Mouse (Mus musculus) MEL (cell line): Measurements from ENCODE around the gene Kif19a. TPM values are rescaled to one million over a fixed set of nuclear protein-coding genes. Genes with fewer than 3 reads are reported as not detected.

Experiments used
- DNase-seq: peaks from one replicate; pipeline ENCODE4 v3.0.0; 2011; ENCODE audit warnings: low read depth, low spot score
- H3K27ac ChIP-seq: 2 replicates; pipeline ENCODE4 v1.5.1; 2012; ENCODE audit warnings: low read depth, mild to moderate bottlenecking, control low read depth, low read length, moderate library complexity; ENCODE audit not compliant: control insufficient read depth
- H3K27me3 ChIP-seq, 2 experiments: fragments of 150-350 bp in 1 of 2; sonication (generic) in 1 of 2; 2 replicates each; pipeline ENCODE4 v1.6.1; 2012; ENCODE audit warnings: low read length in 2 of 2, mild to moderate bottlenecking in 2 of 2, improper control_type of control experiment in 1 of 2, moderate library complexity in 1 of 2; ENCODE audit not compliant: insufficient read depth in 2 of 2, control insufficient read depth in 1 of 2
- H3K36me3 ChIP-seq, 2 experiments: 2 replicates each; pipeline ENCODE4 v1.6.1; 2012 to 2014; ENCODE audit warnings: low read length in 2 of 2, improper control_type of control experiment in 1 of 2, inconsistent platforms in 1 of 2, mild to moderate bottlenecking in 1 of 2; ENCODE audit not compliant: insufficient read depth in 2 of 2, control insufficient read depth in 1 of 2
- H3K4me1 ChIP-seq, 2 experiments: fragments of 150-350 bp in 1 of 2; sonication (generic) in 1 of 2; 2 replicates each; pipeline ENCODE4 v1.6.1; 2012; ENCODE audit warnings: low read length in 2 of 2, improper control_type of control experiment in 1 of 2, mild to moderate bottlenecking in 1 of 2; ENCODE audit not compliant: insufficient read depth in 2 of 2, control insufficient read depth in 1 of 2
- H3K4me3 ChIP-seq, 2 experiments: fragments of 150-350 bp in 1 of 2; sonication (generic) in 1 of 2; 2 replicates each; pipeline ENCODE4 v1.5.1; 2012; ENCODE audit warnings: low read depth in 2 of 2, low read length in 2 of 2, mild to moderate bottlenecking in 2 of 2, moderate library complexity in 2 of 2, control low read depth in 1 of 2, improper control_type of control experiment in 1 of 2; ENCODE audit not compliant: control insufficient read depth in 1 of 2, insufficient read depth in 1 of 2
- H3K79me2 ChIP-seq: 2 replicates; pipeline ENCODE4 v1.6.1; 2012; ENCODE audit warnings: mild to moderate bottlenecking, low read length, moderate library complexity; ENCODE audit not compliant: control insufficient read depth, poor library complexity, insufficient read depth
- H3K9ac ChIP-seq: 2 replicates; pipeline ENCODE4 v1.6.1; 2012; ENCODE audit warnings: low read depth, mild to moderate bottlenecking, control low read depth, low read length, moderate library complexity; ENCODE audit not compliant: control insufficient read depth, poor library complexity, severe bottlenecking
- H3K9me3 ChIP-seq: fragments of 150-350 bp; sonication (generic); replicated peaks from 2 replicates; pipeline ENCODE4 v1.6.1; 2012; ENCODE audit warnings: mild to moderate bottlenecking, low read length, improper control_type of control experiment, moderate library complexity; ENCODE audit not compliant: insufficient read depth
- CHD1 ChIP-seq: IDR thresholded peaks from 2 replicates; pipeline ENCODE4 v1.6.1; 2012; ENCODE audit warnings: low read depth, mild to moderate bottlenecking, inconsistent platforms, low read length, improper control_type of control experiment
- CTCF ChIP-seq, 3 experiments: IDR thresholded peaks in 2 of 3; conservative IDR thresholded peaks in 1 of 3; 2 replicates each; pipeline ENCODE4 v1.5.1; 2011 to 2012; ENCODE audit warnings: low read length in 3 of 3, low read depth in 2 of 3, mild to moderate bottlenecking in 2 of 3, improper control_type of control experiment in 1 of 3, inconsistent platforms in 1 of 3, mixed read lengths in 1 of 3, moderate library complexity in 1 of 3; ENCODE audit not compliant: control insufficient read depth in 1 of 3, insufficient read depth in 1 of 3, poor library complexity in 1 of 3, severe bottlenecking in 1 of 3
- E2F4 ChIP-seq: IDR thresholded peaks from 2 replicates; pipeline ENCODE4 v1.6.1; 2011; ENCODE audit warnings: low read depth, low read length, improper control_type of control experiment, borderline replicate concordance
- ELF1 ChIP-seq: IDR thresholded peaks from 2 replicates; pipeline ENCODE4 v1.6.1; 2014; ENCODE audit warnings: low read depth, mild to moderate bottlenecking, inconsistent platforms, low read length, improper control_type of control experiment, moderate library complexity
- EP300 ChIP-seq, 2 experiments: IDR thresholded peaks; 2 replicates each; pipeline ENCODE4 v1.6.1; 2011; ENCODE audit warnings: improper control_type of control experiment in 2 of 2, low read length in 2 of 2, low read depth in 1 of 2, mild to moderate bottlenecking in 1 of 2
- GATA1 ChIP-seq: IDR thresholded peaks from 2 replicates; pipeline ENCODE4 v1.6.1; 2011; ENCODE audit warnings: low read depth, low read length, improper control_type of control experiment
- MAX ChIP-seq: IDR thresholded peaks from 2 replicates; pipeline ENCODE4 v1.6.1; 2011; ENCODE audit warnings: low read length, improper control_type of control experiment
- MEF2A ChIP-seq: IDR thresholded peaks from 2 replicates; pipeline ENCODE4 v1.6.1; 2014; ENCODE audit warnings: low read depth, mild to moderate bottlenecking, inconsistent platforms, low read length, improper control_type of control experiment; ENCODE audit not compliant: poor library complexity, insufficient replicate concordance, severe bottlenecking; ENCODE audit errors: extremely low read depth
- MYC ChIP-seq: IDR thresholded peaks from 2 replicates; pipeline ENCODE4 v1.6.1; 2011; ENCODE audit warnings: low read depth, mild to moderate bottlenecking, low read length, improper control_type of control experiment, moderate library complexity
- POLR2A ChIP-seq, 2 experiments: IDR thresholded peaks; 2 replicates each; pipeline ENCODE4 v1.6.1; 2011 to 2012; ENCODE audit warnings: low read length in 2 of 2, mild to moderate bottlenecking in 2 of 2, control low read depth in 1 of 2, improper control_type of control experiment in 1 of 2, low read depth in 1 of 2, moderate library complexity in 1 of 2; ENCODE audit not compliant: control insufficient read depth in 1 of 2, insufficient read depth in 1 of 2, poor library complexity in 1 of 2
- POLR2AphosphoS2 ChIP-seq: IDR thresholded peaks from 2 replicates; pipeline ENCODE4 v1.6.1; 2011; ENCODE audit warnings: low read length, improper control_type of control experiment
- POLR2AphosphoS5 ChIP-seq: IDR thresholded peaks from 2 replicates; pipeline ENCODE4 v1.6.1; 2012; ENCODE audit warnings: low read depth, borderline replicate concordance, mild to moderate bottlenecking, inconsistent platforms, low read length, moderate library complexity, mixed read lengths
- RCOR1 ChIP-seq: IDR thresholded peaks from 2 replicates; pipeline ENCODE4 v1.6.1; 2012; ENCODE audit warnings: low read depth, mild to moderate bottlenecking, inconsistent platforms, low read length, improper control_type of control experiment
- TBP ChIP-seq: IDR thresholded peaks from 2 replicates; pipeline ENCODE4 v1.8.0; 2011; ENCODE audit warnings: low read depth, low read length, improper control_type of control experiment
- TCF12 ChIP-seq: IDR thresholded peaks from 2 replicates; pipeline ENCODE4 v1.6.1; 2014; ENCODE audit warnings: low read depth, mild to moderate bottlenecking, inconsistent platforms, low read length, improper control_type of control experiment, moderate library complexity
- ZMIZ1 ChIP-seq: IDR thresholded peaks from 2 replicates; pipeline ENCODE4 v1.6.1; 2012; ENCODE audit warnings: low read depth, mild to moderate bottlenecking, inconsistent platforms, low read length, improper control_type of control experiment, moderate library complexity
- ZNF384 ChIP-seq: IDR thresholded peaks from 2 replicates; pipeline ENCODE4 v1.6.1; 2012; ENCODE audit warnings: low read depth, mild to moderate bottlenecking, inconsistent platforms, low read length, improper control_type of control experiment
- polyA plus RNA-seq, 2 experiments: library from polyadenylated mRNA; stranded (reverse) in 1 of 2; unstranded in 1 of 2; fragments of >175 nt in 1 of 2; fragments of >200 nt in 1 of 2; gene quantifications; 2 replicates each; pipeline versions ENCODE4 v1.2.1 to v1.2.4; 2012; ENCODE audit warnings: low replicate concordance in 2 of 2, low read depth in 1 of 2; ENCODE audit not compliant: insufficient read length in 2 of 2, insufficient read depth in 1 of 2, missing spikeins in 1 of 2
- total RNA-seq: library from RNA; depleted of rRNA; stranded (reverse); fragments of 300-350 nt; gene quantifications from 2 replicates; pipeline ENCODE4 v1.2.3, GENCODE M21; 2012

Kif19a gene
- total and polyA plus RNA-seq, 3 experiments, result not detected

DNA sequence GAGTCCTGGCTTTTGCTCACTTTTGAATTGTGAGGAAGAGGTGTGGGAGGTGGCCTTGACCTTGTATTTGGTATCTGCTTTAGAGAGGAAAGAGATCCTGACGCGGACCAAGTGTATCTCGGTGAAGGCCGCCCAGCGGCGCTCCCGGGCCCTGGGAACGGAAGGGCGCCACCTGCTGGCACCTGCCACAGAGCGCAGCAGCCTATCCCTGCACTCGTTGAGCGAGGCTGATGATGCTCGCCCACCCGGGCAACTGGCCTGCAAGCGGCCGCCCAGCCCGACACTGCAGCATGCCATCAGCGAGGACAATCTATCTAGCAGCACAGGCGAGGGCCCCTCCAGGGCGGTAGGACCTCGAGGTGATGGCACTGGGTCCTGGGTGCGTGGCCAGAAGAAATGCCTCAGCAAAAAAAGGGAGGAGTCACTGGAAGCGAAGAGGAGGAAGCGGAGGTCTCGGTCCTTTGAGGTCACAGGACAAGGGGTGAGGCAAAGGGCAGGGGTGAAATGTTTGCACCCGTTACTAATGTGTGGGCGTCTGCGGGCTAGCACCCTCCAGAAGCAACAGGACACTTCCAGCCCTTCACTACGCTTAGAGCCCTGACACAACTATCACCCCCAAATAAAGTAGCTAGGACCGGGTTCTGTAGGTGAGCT, 24.0 kb downstream of the Kif19a start:
- no peaks in the 10 kb centered on the region for H3K79me2 ChIP-seq
- peak in 1 of 3 experiments; percentile 28; a peak in 1 of 6 replicates for TF ChIP-seq CTCF (IDR thresholded peaks at IDR 0.05 in 2 of 3, conservative IDR thresholded peaks at IDR 0.05 in 1 of 3; ENCODE audit: control insufficient read depth in 1 of 3, insufficient read depth in 1 of 3, low read depth in 2 of 3, low read length in 3 of 3, poor library complexity in 1 of 3, severe bottlenecking in 1 of 3)
- no peak for TF ChIP-seq TCF12
- TF ChIP-seq, all 39 proteins: peak for 1
- Histone ChIP-seq H3K27ac (no peak overlapping the region), H3K4me1 (no peaks in the 10 kb centered on the region), H3K4me3 (no peak overlapping the region), H3K9me3 (no peaks in the 10 kb centered on the region), H3K9ac (no peak overlapping the region), H3K36me3 (no peaks in the 10 kb centered on the region), H3K27me3 (no peaks in the 10 kb centered on the region)
- no peak for DNase-seq

DNA sequence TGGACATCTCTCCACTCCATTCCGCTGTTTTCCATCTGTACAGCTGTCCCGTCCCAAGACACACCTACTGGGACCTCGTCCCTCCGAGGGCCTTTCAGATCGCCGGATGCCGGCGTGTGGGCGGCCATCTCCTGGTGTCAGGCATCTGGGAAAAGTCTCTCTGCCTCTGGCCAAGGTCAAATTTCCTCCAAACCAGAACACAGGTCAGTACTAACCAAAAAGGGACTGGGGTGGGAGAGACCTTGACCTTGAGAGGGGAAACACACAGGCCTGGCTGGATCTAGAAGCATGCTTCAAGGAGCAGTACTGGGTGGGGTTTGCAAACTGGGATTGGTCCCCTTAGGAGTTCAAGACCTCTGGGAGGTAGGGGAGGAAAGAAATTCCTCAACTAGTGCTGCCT, 24.5 kb downstream of the Kif19a start:
- Histone ChIP-seq H3K27ac (no peak overlapping the region), H3K4me3 (no peak overlapping the region), H3K4me1 (no peaks in the 10 kb centered on the region), H3K9me3 (no peaks in the 10 kb centered on the region), H3K27me3 (no peaks in the 10 kb centered on the region), H3K79me2 (no peaks in the 10 kb centered on the region), H3K36me3 (no peaks in the 10 kb centered on the region), H3K9ac (no peak overlapping the region)
- DNase-seq, result no peak
- no peak for TF ChIP-seq EP300 (IDR thresholded peaks at IDR 0.05; ENCODE audit: low read depth in 1 of 2, low read length in 2 of 2)
- TF ChIP-seq TCF12, result no peak

DNA sequence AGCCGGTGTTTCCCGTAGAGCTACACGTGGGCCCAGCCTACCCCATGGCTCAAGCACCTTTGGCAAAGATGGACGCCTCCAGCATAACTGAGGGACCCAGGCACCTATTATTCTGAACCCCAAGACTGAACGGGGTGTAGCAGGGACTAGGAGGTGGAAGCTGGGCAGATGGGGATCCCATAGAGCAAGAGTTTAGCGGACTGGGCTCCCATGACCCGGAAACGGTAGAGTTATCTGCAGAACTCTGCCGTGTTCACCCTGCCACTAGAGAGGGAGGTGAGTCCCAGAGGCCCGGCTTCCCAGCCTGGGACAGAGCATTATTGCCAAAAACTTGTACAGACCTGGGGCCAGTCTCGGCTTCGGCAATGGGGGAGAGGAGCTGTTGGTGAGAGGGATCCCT, 25.0 kb downstream of the Kif19a start:
- no peaks in the 10 kb centered on the region for H3K9me3 ChIP-seq

DNA sequence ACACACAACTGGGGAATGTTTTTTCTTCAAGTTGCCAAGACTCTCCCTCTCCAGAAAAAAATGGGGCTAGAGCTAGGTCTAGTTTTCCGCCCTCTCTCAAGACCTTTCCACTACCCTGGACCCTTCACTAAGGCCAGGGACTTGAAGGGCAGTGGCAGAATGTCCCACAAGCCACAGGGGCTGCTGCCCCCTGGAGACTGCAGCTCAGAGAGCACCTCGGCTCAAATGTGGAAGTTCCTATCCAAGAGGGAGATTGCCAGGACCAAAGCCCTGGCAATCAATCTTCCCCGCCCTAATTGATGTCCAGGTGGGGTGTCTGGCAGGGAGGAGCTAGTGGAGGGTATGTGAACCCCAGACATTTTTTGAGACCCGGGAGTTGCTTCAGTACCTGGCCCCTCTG, 25.7 kb downstream of the Kif19a start:
- DNase-seq, result no peak
- TF ChIP-seq EP300 (IDR thresholded peaks at IDR 0.05; ENCODE audit: low read depth in 1 of 2, low read length in 2 of 2), result no peak
- no peak for TF ChIP-seq E2F4
- TF ChIP-seq MAX, result no peak
- TF ChIP-seq TBP, result no peak
- no peak for TF ChIP-seq ELF1
- no peak for TF ChIP-seq POLR2AphosphoS2
- no peak for TF ChIP-seq RCOR1
- TF ChIP-seq MYC, result no peak
- no peak for TF ChIP-seq ZMIZ1
- TF ChIP-seq MEF2A, result no peak
- TF ChIP-seq ZNF384, result no peak
- no peak overlapping the region for H3K4me3 ChIP-seq
- no peaks in the 10 kb centered on the region for H3K36me3 ChIP-seq
- H3K79me2 ChIP-seq, result no peaks in the 10 kb centered on the region
- no peaks in the 10 kb centered on the region for H3K9me3 ChIP-seq
- no peak overlapping the region for H3K27ac ChIP-seq
- H3K27me3 ChIP-seq, result no peaks in the 10 kb centered on the region
- no peaks in the 10 kb centered on the region for H3K4me1 ChIP-seq
- no peak overlapping the region for H3K9ac ChIP-seq

More for the DNA sequence above, 25.0 kb downstream of the Kif19a start:
- H3K36me3 ChIP-seq, result no peaks in the 10 kb centered on the region
- no peak overlapping the region for H3K9ac ChIP-seq
- no peaks in the 10 kb centered on the region for H3K4me1 ChIP-seq
- no peak overlapping the region for H3K4me3 ChIP-seq
- DNase-seq, result no peak
- no peaks in the 10 kb centered on the region for H3K27me3 ChIP-seq
- H3K27ac ChIP-seq, result no peak overlapping the region
- TF ChIP-seq POLR2A (IDR thresholded peaks at IDR 0.05; ENCODE audit: control insufficient read depth in 1 of 2, insufficient read depth in 1 of 2, low read depth in 1 of 2, low read length in 2 of 2, poor library complexity in 1 of 2) (no peak), GATA1 (no peak), CHD1 (no peak), POLR2AphosphoS5 (no peak)
- no peaks in the 10 kb centered on the region for H3K79me2 ChIP-seq
